Mouse (Mus musculus) testis, adult 2 months (tissue): ENCODE data around the gene Rflnb. TPM values are rescaled to one million over a fixed set of nuclear protein-coding genes. Genes with fewer than 3 reads are reported as not detected.
"Not testable (repeated sequence)": the region's sequence is repeated elsewhere in the genome, so short reads cannot be mapped to it uniquely, and the experiment has no call there.

ENCODE experiments used
- H3K27ac ChIP-seq: fragments of 200-500 bp; 2 replicates; pipeline ENCODE4 v1.5.1; 2012; ENCODE audit warnings: low read depth, low read length; ENCODE audit not compliant: control insufficient read depth, insufficient read depth
- H3K27me3 ChIP-seq: fragments of 200-500 bp; 2 replicates; pipeline ENCODE4 v1.6.1; 2012; ENCODE audit warnings: mild to moderate bottlenecking, low read length, moderate library complexity; ENCODE audit not compliant: control insufficient read depth, insufficient read depth
- H3K36me3 ChIP-seq: fragments of 200-500 bp; 2 replicates; pipeline ENCODE4 v1.6.1; 2012; ENCODE audit warnings: mild to moderate bottlenecking, low read length; ENCODE audit not compliant: control insufficient read depth, insufficient read depth
- H3K4me1 ChIP-seq: fragments of 200-500 bp; 2 replicates; pipeline ENCODE4 v1.6.1; 2012; ENCODE audit warnings: low read length; ENCODE audit not compliant: control insufficient read depth, insufficient read depth
- H3K4me3 ChIP-seq: fragments of 200-500 bp; 2 replicates; pipeline ENCODE4 v1.5.1; 2012; ENCODE audit warnings: low read depth, mild to moderate bottlenecking, low read length, moderate library complexity, mixed read lengths; ENCODE audit not compliant: control insufficient read depth
- CTCF ChIP-seq: fragments of 200-500 bp; IDR thresholded peaks from 2 replicates; pipeline ENCODE4 v1.5.1; 2012; ENCODE audit warnings: low read depth, mild to moderate bottlenecking, inconsistent platforms, low read length, moderate library complexity; ENCODE audit not compliant: control insufficient read depth, insufficient read depth, insufficient replicate concordance
- POLR2A ChIP-seq: fragments of 200-500 bp; IDR thresholded peaks from 2 replicates; pipeline ENCODE4 v1.6.1; 2012; ENCODE audit warnings: low read depth, mild to moderate bottlenecking, inconsistent platforms, low read length, moderate library complexity; ENCODE audit not compliant: control insufficient read depth
- polyA plus RNA-seq: library from polyadenylated mRNA; depleted of rRNA; stranded (reverse); fragments of >200 nt; gene quantifications from 2 replicates; pipeline ENCODE4 v1.2.3, GENCODE M21; 2012

The Rflnb gene
- polyA plus RNA-seq, 1 experiment: 0.64 TPM

- no peaks in the 10 kb centered on the region for H3K36me3 ChIP-seq
- no peaks in the 10 kb centered on the region for H3K4me1 ChIP-seq
- TF ChIP-seq POLR2A (no peak), CTCF (no peak)
- H3K4me3 ChIP-seq: no peak overlapping the region
- H3K27ac ChIP-seq: no peak overlapping the region
- no peaks in the 10 kb centered on the region for H3K27me3 ChIP-seq
These were observed 7.7 kb downstream of the Rflnb start for GRCm38 (mm10) chr11:76019879-76020278.

GRCm38 (mm10) chr11:76015814-76016213 is 11.8 kb downstream of the Rflnb start:
- Histone ChIP-seq H3K27ac (no peak overlapping the region), H3K4me1 (no peaks in the 10 kb centered on the region), H3K36me3 (no peaks in the 10 kb centered on the region), H3K27me3 (no peaks in the 10 kb centered on the region), H3K4me3 (no peak overlapping the region)
- TF ChIP-seq POLR2A: no peak
- TF ChIP-seq CTCF: no peak

DNA sequence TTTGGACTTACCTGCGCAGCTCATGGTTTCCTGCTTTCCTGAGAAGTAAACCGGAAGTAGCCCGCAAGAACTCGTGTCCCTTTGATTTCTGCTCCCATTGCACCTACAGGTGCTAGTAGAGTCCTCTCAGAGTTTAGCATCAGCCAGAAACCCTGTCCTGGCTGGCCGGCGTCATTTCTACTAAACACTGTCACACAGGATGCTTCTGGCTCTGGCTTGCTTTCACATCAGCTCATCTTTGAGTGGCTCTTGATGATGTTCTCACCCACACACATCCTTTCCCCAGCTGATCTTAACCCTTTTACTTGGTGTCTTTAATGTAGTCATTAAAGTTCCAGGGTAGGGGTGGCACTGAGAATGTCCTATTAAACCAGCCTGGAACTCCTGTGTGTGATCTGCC is 12.3 kb downstream of the Rflnb start:
- no peaks in the 10 kb centered on the region for H3K4me1 ChIP-seq
- H3K4me3 ChIP-seq: no peak overlapping the region
- TF ChIP-seq CTCF (no peak), POLR2A (no peak)
- no peaks in the 10 kb centered on the region for H3K36me3 ChIP-seq
- H3K27me3 ChIP-seq: no peaks in the 10 kb centered on the region
- no peak overlapping the region for H3K27ac ChIP-seq

DNA sequence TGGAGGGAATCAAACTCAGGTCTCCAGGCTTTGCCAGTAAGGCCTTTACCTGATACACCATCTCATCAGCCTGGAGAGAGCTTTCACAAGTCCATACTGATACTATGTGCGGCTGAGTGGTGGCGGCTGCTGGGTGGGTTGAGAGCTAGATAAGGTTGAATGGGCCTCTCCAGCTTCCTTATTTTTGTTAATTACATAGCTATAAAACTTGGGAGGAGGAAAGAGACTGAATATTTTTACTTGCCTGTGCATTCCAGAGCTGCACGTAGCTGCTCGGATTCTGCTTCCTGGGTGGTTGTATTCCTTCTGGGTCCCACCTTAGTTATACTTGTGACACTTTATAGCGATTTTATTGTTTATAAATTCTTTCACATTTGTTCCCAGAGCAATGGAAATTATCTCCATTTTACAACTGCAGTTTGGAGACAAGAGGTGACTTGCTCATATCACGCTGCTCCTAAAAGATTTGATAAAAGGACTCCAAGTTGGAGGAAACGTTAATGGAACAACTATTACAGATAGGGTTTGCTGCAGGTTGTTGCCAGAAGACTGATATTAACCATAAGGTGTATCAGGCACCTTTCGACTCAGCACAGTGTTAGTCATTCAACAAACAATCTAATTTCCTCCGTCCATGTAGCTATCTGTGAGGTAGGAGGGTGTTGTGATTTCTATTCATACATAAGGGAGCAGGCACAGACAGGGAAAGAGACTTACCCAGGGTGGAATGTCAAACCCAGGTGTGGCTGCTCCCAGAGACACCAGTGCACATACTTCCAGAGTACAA is 16.6 kb downstream of the Rflnb start:
- no peaks in the 10 kb centered on the region for H3K4me1 ChIP-seq

GRCm38 (mm10) chr11:76009101-76009500 is 18.5 kb downstream of the Rflnb start:
- no peaks in the 10 kb centered on the region for H3K27me3 ChIP-seq
- H3K4me3 ChIP-seq: no peak overlapping the region
- TF ChIP-seq POLR2A (no peak), CTCF (no peak)
- H3K4me1 ChIP-seq: no peaks in the 10 kb centered on the region
- no peaks in the 10 kb centered on the region for H3K36me3 ChIP-seq
- H3K27ac ChIP-seq: no peak overlapping the region

More for the DNA sequence above, 16.6 kb downstream of the Rflnb start:
- Histone ChIP-seq H3K27ac (no peak overlapping the region), H3K27me3 (no peaks in the 10 kb centered on the region), H3K36me3 (no peaks in the 10 kb centered on the region), H3K4me3 (no peak overlapping the region)
- TF ChIP-seq POLR2A: no peak
- TF ChIP-seq CTCF: no peak

DNA sequence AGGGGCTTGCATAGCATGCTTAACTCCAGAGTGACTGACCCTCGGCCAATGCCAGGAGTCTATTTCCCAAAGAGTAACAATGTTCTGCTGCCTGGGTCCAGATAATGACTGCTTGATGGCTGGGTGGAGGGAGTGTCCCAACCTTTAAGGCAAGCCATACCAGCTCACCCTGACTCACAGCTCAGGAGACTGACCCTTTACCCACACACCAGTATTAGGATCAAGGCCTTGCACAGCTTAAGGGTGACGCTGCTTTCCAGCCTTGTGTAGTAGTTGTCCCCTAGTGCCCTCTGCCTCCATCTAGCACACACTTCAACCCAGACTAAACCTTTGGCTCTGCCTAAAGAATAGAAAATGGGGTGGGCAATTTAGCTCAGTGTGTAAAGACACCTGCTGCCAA is 19.4 kb downstream of the Rflnb start:
- Histone ChIP-seq H3K27ac (no peak overlapping the region), H3K4me3 (no peak overlapping the region), H3K27me3 (no peaks in the 10 kb centered on the region), H3K36me3 (no peaks in the 10 kb centered on the region), H3K4me1 (no peaks in the 10 kb centered on the region)
- TF ChIP-seq POLR2A: no peak
- no peak for TF ChIP-seq CTCF

DNA sequence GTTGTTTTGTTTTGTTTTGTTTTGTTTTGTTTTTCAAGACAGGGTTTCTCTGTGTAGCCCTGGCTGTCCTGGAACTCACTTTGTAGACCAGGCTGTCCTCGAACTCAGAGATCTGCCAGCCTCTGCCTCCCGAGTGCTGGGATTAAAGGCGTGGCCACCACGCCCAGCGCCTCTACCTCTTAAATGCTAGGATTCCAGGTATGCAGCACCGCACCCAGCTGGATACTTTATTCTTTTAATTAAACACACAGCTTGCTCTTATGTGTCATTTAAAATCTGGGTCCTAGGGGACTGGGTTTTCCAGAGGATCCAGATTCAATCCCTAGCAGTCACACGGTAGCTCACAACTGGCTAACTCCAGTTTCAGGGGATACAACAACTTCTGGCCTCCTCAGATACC is 23.3 kb downstream of the Rflnb start:
- H3K36me3 ChIP-seq, H3K4me3 ChIP-seq, H3K4me1 ChIP-seq, H3K27ac ChIP-seq, H3K27me3 ChIP-seq: not testable (repeated sequence)
